Mouse (Mus musculus) fibroblast of lung, adult 2 months (primary cell): Measurements from ENCODE around the gene Iqcf1.
A peak's percentile ranks its signal among the peaks of the same experiment; 100 is the strongest.

Source experiments
- DNase-seq: peaks from one replicate; pipeline ENCODE4 v3.0.0-alpha.2; 2011; ENCODE audit warnings: low read depth

Iqcf1 gene

DNA sequence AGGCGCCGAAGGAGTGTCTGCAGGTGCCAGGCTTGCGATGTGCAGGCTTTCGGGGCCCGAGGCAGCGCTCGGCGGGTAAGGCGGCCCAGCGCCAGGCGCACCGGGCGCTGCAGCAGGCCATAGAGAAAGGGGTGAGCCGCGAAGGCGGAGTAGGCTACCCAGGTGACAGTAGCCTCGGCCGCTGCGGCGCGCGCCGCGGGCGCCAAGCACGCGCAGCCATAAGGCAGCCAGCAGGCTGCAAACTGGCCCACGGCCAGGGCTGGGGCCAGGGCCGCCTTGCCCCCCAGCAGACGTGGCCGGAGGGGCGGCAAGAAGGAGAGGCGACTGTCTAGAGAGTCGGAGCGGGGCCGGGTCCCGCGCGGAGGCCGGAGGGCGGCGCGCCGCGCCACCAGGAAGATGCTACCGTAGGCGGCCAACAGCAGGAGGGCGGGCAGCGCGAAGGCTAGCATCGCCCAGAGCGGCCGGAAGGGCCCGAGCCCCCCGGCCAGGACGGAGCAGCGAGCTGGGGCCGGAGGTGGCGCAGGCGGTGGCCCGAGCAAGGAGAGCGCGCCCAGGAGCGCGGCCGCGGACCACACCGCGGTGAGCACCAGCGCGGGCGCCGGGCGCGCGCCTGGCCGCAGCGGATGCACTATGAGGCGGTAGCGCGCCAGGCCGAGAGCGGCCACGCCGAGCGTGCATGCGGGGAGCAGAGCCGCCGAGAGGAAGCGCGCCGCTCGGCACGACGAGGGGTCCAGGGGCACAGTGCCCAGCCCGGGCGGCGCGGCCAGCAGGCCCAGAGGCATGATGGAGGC, 34.8 kb upstream of the Iqcf1 start:
- DNase-seq = no peak

DNA sequence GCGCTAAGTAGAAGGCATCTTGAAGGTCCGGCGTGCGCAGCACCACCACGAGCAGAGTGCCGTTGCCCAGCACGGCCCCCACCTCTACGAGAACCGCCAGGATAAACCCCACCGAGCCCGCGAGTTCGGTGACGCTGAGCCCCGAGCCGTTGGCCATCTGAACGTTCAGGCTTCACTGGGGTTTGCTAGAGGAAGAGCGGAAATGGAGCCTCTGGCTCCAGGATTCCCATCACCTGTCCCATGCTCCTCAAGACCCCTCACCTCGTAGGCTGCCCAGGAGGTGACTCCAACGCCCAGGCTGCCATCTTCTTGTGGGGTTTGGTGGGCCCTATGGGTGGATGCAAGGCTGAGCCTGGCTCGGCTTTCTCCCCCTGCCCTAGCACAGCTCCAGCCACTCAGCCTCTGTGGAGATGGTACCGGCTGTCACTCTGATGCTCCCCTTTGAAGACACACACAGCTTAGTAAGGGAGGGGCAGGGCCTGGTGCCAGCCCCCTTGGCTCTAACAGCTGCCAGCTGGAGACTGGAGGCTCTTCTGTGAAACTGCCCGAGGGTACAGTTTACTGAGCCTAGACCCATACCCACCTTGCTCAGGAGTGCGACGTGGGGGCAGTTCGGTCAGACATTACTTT, 34.1 kb upstream of the Iqcf1 start, which contains the start of gene Gpr62:
Gpr62 (minus strand) TSS at position 368 of the 630 bp plus-strand sequence.
- DNase-seq = no peak

DNA sequence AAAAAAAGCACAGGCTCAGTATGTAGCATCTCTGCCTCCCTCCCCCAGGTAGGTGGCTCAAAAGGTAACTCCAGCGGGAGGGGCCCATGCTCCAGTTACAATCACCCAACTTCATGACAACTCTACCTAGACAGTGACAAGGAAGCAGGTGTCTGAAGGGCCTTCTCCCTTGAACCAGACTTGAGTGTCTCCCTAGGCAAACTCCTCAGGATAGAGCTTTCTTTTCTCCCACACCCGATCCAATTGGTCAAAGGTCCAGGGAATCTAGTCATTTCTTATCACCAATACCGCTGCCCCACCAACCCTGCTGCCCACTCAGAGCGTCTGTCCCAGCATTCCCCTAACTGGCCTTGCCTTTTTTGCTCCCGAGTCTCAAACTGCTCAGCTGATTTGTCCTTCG, 33.0 kb upstream of the Iqcf1 start:
- no peak for DNase-seq

DNA sequence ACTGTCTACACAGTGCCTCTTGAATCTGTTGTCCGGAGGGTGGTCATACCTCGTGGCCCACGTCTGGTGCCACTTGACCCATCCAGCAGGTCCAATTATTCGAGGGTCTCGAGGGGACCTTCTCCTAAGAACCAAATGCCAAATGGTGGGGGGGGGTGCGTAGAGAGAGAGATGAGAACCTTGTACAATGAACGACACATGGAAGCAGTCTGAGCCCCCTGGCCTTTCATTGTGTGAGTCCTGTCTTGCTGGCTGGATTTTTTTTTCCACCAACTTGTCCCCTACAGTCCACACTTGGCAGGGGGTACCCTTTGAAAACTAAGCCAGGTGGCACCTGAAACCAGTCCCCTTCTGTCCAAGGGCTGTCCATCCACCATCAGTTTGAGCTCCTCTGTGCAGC, 32.0 kb upstream of the Iqcf1 start:
- DNase-seq = no peak

DNA sequence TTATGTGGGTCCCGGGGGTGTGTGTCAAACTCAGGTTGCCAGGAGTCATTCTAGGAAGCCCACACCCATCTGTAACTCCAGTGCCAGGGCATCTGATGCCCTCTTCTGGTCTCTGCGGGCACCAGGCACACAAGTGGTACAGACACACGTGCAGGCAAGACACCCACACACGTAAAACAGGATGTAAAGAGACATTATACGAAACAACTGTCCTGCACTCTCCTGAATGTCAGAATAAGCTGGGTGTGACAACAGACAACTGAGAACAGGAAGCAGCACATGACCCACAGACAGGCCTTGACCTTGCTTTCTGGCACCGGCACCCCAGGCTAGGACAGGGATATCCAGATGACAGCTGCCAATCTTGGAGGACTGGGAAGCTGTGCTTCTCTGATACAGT, 30.4 kb upstream of the Iqcf1 start:
- DNase-seq = no peak

DNA sequence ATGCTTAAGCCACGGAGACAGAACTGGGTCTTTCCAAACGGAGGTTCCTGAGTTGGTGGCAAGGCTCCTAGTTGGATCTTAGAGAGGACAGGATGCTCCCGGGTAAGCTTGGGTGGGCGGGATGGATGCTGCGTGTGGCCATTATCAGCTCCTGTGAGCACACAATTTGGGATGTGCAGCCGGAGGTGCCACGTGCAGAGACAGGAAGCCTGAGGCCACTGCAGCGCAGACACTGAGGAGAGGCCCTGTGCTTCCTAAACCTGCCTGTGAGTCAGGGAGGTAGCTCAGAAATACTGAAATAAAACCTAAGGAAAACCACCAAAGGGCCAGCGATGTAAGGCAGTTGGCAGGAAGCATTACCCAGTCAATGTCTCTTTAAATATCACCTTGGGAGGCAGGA, 30.0 kb upstream of the Iqcf1 start:
- no peak for DNase-seq

DNA sequence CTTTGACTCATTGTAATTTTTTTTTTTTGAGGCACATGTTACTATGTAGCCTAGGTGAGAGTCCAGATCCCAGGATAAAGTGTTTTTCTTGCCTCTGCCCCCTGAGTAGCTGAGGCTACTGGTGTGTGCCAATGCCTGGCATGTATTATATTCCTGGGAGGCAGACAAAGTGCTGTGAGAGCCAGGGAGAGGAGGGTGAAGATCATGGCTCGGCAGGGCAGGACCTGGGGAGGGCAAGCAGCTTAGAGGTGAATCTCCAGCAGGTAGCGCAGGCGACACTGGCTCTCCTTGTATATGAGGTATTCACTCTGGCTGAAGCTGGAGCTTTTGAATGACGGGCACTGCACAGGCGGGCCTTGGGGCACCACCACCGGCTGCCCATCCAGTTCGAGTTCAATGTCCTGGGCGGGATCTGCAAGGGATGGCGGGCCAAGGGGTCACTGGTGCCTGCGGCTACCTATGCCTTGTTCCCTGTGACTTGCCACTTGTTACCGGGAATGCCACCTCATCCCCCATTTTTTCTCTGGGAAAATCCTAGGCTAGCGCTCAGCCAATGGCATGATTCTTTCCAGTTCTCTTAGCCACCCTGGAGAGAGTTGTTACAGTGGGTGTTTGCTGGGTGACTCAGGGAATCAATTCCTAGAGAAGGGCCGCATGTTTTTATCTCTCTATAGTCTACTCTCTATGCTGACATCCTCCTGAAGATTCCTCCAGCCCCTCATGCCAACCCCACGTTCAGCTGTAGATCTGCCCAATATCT, 28.6 kb upstream of the Iqcf1 start:
- DNase-seq = no peak

DNA sequence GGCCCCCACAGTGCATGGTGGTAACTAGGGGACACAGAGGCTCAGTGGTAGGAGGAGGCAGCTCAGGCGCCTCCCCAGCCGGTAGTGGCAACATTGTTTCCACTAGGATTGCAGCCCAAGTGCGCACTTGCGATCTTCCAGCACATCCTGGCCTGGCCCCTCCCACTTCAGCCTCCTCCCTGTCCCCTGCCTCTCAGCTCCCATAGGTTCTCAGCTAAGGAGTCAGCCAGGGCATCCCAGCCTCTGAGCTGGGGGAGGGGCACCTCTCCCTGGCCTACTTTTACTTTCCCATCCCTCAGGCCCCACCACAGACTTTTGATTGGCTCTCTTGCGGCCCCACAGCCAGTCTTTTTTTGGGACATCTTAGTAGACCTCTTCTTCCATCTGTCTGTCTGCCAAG, 27.9 kb upstream of the Iqcf1 start:
- no peak for DNase-seq

DNA sequence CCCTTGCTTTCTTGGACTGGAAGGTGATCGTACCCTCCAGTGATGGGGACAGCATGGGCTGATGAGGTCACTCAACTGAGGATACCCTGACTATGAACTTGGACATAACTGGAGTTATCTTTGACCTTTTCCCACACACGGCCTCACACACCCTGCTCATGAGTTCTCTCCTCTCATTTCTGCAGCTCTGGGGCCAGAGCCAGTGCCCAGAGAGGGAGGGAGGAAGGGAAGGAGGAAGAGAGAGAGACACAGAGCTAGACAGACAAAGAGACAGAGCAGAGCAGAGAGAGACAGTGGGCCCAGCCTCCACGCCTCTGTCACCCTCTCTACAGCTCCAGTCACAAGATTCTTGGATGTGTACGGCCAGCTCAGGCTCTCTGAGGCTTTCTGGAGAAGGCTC, 27.4 kb upstream of the Iqcf1 start:
- no peak for DNase-seq

DNA sequence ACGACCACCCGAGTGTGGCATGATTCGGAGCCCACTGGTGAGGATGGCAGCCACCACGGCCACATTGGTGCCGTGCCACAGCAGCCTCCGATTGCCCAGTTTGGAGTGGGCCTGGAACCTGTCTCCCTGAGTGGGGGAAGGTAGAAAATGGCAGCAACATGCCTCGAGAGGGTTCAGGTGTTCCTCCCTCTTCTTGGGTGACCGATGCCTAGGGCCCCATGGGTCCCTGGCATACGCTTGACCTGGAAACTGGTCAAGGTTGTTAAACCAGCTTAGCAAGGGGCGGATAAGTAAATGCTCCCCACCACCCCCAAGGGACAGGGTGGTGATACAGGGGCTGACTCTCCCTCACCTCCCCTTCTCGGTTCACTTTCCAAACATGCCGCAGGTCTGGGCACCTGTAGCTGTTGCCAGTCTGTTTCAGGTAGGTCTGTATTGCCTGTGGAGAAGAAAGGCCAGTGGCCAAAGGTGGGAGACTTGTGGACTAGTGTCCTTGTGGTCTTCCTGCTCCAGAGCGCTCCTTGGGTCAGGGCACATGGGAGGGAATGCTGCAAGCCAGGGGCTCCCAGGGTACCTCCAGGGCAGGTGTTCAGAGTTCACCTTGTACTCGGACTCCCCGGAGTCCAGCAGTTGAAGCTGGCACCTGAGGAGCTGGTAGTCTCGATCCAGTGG, 26.6 kb upstream of the Iqcf1 start:
- DNase-seq = no peak

DNA sequence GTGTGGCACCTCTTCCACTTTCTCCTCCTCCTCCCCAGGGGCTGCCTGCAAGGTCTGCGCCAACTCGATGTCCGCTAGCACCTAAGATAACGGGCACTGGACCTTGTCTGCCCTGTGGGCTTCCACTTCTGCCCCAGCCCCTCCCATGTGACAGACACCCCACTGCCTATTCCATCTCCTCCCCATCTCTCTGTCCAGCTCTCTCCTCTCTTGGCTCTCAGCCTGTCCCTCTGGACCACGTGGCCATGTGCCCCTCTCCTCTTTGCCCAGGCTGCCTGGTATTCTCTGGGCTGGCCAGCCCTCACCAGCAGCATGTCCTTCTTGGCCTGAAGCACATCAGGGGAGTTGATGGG, 26.0 kb upstream of the Iqcf1 start:
- no peak for DNase-seq

DNA sequence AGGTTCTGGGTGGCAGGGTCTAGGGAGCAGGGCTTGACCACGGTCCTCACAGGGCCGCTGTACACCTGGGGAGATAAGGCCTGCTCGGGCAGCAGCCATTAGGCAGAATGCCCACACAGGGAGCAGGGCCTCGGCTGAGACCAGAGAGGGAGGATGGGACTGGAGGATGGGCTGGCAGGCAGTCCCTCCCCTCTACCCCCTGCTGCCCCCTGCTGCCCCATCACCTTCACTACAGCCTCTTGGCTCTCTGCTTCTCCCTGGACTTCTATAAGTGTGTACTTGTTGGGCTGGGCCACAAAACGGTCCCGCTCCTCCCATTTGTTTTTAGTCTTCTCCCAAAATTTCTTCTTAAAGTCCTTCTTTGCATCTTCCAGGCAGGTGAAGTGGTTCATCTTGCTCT, 25.3 kb upstream of the Iqcf1 start:
- peak; percentile 60 for DNase-seq

DNA sequence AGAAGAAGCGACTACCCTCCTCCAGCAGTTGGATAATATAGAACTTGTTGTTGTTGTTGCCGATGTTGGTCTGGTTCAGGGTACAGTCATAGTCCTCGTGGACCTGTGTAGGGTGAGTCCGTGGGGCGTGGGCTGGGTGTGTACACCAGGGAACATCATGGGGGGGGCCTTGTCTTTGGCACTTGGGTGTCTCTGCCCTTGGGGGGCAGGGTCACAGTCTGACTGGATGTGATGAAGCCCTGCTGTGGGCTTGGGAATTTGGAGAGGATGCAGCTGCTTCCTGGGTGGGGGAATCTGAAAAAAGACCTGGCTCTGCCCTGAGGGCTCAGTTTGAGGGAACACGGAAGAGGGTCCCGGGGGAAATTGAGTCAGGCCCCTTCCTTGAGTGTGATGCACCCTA, 24.7 kb upstream of the Iqcf1 start:
- DNase-seq = no peak

DNA sequence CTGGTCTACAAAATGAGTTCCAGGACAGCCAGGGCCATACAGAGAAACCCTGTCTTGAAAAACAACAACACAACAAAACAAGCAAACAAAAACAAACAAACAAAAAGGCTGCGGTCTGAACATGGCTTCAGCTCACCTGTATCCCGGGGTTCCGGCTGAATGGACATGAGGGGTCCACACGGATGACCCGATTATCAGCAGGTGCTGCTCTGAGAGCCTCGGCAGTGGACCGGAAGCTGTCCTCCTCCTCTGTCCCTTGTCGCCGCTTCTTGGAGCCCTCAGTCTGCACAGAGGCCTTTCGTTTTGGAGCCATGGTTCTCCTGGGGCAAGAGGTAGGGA, 24.1 kb upstream of the Iqcf1 start, which contains the start of gene Rrp9:
Rrp9 (plus strand) TSS at position 301 of the 339 bp plus-strand sequence.
- no peak for DNase-seq

DNA sequence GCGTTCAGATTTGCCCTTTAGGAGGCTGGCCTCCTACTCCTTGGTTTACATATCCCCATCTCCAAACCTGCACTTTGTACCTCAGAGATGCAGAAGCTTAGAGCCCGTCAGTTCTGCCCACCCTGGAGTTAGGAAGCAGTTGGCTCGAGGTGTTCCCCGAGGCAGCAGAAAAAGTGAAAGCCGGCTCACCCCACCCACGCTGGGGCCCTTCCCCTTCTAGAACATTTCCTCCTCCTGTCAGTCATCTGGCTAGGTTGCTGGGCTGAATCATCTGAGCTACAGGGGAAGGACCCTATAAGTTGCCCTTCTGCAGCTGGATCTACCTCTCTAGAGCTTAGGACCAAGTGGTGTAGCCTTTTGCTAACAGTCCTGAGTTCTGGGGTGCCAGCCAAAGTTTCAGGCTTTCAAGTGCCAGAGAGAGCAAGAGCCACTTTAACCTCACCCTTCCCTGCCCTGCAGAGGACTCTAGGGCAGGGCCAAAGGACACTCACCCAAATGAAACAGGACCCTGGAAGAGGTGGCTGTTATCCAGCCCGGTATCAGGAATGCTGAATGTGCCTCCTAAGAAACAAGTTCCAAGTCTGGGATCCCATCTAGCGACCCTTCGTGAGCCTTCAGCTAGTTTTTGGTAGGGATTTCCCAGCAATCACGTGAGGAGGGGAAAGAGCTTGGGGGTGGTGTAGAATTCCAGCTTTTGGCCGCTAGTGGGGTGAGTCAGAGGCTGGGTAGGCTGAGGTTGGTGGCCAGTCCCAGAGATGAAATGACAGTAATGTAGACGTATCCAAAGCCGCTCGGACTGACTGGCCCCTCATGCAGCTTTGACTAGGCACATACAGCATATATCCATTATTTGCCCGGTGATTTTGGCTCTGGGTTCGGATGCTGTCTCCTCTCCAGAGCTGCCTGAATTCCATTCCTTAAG, 23.5 kb upstream of the Iqcf1 start:
- peak; percentile 91 for DNase-seq

DNA sequence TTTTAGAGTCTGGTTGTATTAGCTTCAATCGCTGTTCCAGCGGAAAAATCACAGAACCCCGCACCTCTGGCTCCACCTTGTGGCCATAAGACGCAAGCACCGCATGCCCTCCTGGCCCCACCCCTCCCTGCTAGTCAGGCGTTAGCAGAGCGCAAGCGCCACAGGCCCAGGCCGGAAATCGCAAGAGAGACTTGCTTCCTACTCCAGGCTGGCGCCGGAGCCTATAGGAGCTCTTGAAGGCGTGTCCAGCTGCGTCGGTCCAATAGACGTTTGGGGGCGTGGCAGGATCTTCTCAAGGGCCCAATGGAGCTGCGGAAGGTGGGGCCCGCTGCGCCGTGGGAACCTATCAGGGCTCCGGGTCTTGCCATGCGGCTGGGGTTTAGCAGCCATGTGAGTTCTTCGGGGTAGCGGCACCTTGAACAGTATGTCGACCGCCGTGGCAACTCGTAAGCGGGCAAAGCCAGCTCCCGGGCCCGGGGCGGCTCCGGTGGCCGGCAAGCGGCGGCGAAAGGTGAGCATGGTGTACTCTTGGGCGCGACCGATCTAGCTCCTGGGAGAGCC, 22.8 kb upstream of the Iqcf1 start, which contains the start of gene Parp3:
Parp3 (minus strand) TSS at position 26 of the 561 bp plus-strand sequence.
- peak; percentile 99 for DNase-seq

DNA sequence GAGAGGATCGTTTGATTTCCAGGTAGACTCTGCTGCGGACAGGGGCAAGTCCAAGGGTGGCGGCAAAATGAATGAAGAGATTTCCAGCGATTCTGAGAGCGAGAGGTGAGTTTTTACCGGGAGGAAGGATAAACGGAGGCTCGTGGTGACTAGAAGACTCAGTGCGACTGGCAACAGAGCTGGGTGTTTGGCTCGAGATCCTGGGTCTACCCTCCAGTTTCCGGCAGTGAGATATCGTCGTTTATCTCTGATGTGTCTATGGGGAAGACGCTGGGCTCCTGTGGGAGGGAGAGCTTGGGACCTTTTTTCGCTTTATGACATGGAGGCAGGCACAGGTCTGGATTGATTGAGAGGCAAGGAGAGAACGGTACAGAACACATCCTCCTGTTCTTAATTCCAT, 22.1 kb upstream of the Iqcf1 start:
- DNase-seq = no peak

DNA sequence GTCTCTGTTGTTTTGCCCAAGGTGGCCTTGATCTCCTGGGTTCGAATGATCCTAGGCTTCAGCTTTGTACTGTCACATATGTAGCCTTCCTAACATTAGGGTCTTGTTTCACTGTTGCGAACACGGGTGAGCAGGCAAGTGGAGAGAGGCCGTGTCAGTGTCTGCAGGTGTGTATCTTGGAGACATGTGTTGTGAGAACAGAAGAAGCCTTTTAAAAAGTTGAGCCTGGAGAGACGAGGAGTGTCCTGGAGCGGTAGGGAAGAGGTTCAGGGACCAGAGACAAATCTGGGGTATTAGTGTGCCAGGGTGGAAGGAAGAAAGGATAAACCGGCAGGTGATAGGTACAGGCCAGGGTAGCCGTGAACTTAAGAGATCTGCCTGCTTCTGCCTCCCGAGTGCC, 21.7 kb upstream of the Iqcf1 start:
- no peak for DNase-seq

DNA sequence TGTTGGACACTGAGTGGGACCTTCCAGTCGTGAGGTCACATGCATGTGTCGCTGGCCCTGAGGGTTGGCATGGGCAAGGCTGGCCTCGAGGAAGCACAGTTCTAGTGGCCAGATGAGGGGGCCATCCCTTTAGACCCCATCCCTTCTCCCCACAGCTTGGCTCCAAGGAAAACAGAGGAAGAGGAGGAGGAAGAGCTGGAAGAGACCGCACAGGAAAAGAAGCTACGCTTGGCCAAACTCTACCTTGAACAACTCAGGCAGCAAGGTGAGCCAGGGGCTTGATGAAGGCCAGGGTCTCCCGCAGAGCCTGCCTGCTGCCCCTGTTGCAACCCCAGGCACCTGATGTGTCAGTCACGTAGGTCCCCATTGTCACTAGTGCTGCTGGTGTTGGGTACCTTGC, 19.2 kb upstream of the Iqcf1 start:
- DNase-seq = no peak

DNA sequence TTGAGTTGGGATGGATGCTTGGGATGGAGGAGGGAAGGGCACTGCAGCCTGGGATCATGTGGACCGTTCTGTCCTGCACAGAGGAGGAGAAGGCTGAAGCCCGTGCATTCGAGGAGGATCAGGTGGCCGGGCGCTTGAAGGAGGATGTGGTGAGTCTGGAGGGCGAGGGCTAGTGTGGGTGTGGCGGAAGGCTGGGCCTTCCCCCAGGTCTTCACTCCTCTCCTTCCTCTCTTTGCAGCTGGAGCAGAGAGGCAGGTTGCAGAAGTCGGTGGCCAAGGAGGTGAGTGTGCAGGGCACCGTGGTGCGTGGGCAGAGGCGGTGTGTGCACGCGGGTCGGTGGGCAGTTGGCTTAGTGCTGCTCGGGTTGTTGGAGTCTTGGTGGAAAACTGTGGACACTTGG, 18.7 kb upstream of the Iqcf1 start:
- no peak for DNase-seq

DNA sequence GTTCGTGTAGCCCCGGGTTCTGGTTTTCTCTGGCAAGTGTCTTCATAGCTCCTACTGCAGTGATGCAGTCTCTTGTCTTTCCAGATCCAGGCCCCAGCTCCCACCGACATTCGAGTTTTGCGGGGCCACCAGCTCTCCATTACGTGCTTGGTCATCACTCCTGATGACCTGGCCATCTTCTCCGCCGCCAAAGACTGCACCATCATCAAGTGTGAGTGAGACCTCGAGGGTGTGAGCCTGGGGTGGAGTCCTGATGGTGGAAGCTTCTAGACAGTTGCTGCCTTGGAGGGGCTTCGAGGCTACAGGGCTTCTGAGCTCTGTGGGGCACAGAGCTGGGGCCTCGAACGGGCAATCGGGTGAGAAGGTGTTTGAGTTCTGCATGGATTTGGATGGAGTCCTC, 18.1 kb upstream of the Iqcf1 start:
- no peak for DNase-seq
